Mouse (Mus musculus) right cerebral cortex, postnatal 36 days (tissue): ENCODE results near the gene Far1.

Experiments used
- DNase-seq, 2 experiments: peaks; one replicate each; pipeline ENCODE4 v3.0.0; 2022; ENCODE audit warnings: low spot score in 2 of 2, mixed read lengths in 1 of 2

The Far1 gene

GRCm38 (mm10) chr7:113571121-113571520, 57.5 kb downstream of the Far1 start:
- no peak for DNase-seq

- DNase-seq: no peak
Measured at GRCm38 (mm10) chr7:113572741-113573140, 59.1 kb downstream of the Far1 start.

- no peak for DNase-seq
Measured at GRCm38 (mm10) chr7:113582111-113582510, 68.5 kb downstream of the Far1 start.

GRCm38 (mm10) chr7:113589211-113589610, 75.6 kb downstream of the Far1 start:
- DNase-seq: no peak

GRCm38 (mm10) chr7:113590330-113590729, 76.7 kb downstream of the Far1 start:
- DNase-seq: no peak

GRCm38 (mm10) chr7:113591084-113591483, 77.5 kb downstream of the Far1 start:
- DNase-seq: no peak

GRCm38 (mm10) chr7:113591557-113592354, 78.1 kb downstream of the Far1 start:
- DNase-seq: no peak

- no peak for DNase-seq
Measured at GRCm38 (mm10) chr7:113592696-113593095, 79.1 kb downstream of the Far1 start.

- DNase-seq: peak; percentile 20 to 21
Measured at GRCm38 (mm10) chr7:113594363-113594762, 80.7 kb downstream of the Far1 start.

GRCm38 (mm10) chr7:113597231-113597630, 83.6 kb downstream of the Far1 start:
- no peak for DNase-seq

GRCm38 (mm10) chr7:113601803-113602202, 88.2 kb downstream of the Far1 start:
- DNase-seq: no peak

- DNase-seq: peak; percentile 56 to 58
Measured at GRCm38 (mm10) chr7:113607928-113608327, 94.3 kb downstream of the Far1 start.

GRCm38 (mm10) chr7:113609027-113609705, 95.5 kb downstream of the Far1 start:
- peak; percentile 40 to 49 for DNase-seq

GRCm38 (mm10) chr7:113612628-113613027, 99.0 kb downstream of the Far1 start:
- DNase-seq: no peak

GRCm38 (mm10) chr7:113614198-113614927, 100.7 kb downstream of the Far1 start:
- DNase-seq: no peak

GRCm38 (mm10) chr7:113619166-113619565, 105.5 kb downstream of the Far1 start:
- DNase-seq: no peak

GRCm38 (mm10) chr7:113619768-113620167, 106.1 kb downstream of the Far1 start:
- DNase-seq: peak; percentile 44
